Mouse (Mus musculus): ENCODE data around the gene Nt5c3b. TPM values are rescaled to one million over a fixed set of nuclear protein-coding genes. Genes with fewer than 3 reads are reported as not detected.

The Nt5c3b gene
- total RNA-seq, 1 experiment, result 27.4 TPM

GRCm38 (mm10) chr11:100411736-100412135, 29.9 kb downstream of the Nt5c3b start:
- Histone ChIP-seq H3K4me3 (ENCODE audit: insufficient read depth in 1 of 2, low read depth in 1 of 2, low read length in 2 of 2, poor library complexity in 1 of 2, severe bottlenecking in 1 of 2) (no peak overlapping the region), H3K36me3 (ENCODE audit: control insufficient read depth, insufficient read depth, low read length, poor library complexity, severe bottlenecking) (peaks cover 2% of the 10 kb centered on the region; the same call in 1 of the 2 replicates), H3K9me3 (ENCODE audit: control insufficient read depth, insufficient read depth, low read depth, low read length) (no peaks in the 10 kb centered on the region), H3K9ac (ENCODE audit: insufficient read depth, low read depth, low read length, poor library complexity, severe bottlenecking) (no peak overlapping the region), H3K4me1 (ENCODE audit: control insufficient read depth in 2 of 2, insufficient read depth in 2 of 2, low read length in 2 of 2, poor library complexity in 1 of 2) (peaks cover 2 to 27% of the 10 kb centered on the region in 2 experiments; a peak in 3 of 4 replicates), H3K27ac (ENCODE audit: insufficient read depth, low read depth, low read length, poor library complexity, severe bottlenecking) (no peak overlapping the region)
- no peak for TF ChIP-seq HCFC1 (IDR thresholded peaks at IDR 0.05; ENCODE audit: borderline replicate concordance, insufficient read depth, low read length)
- no peak for TF ChIP-seq CHD2 (IDR thresholded peaks at IDR 0.05; ENCODE audit: low read depth, low read length)
- no peak for TF ChIP-seq ZC3H11A (IDR thresholded peaks at IDR 0.05; ENCODE audit: borderline replicate concordance, low read depth, low read length)
- no peak for TF ChIP-seq MAFK (IDR thresholded peaks at IDR 0.05; ENCODE audit: insufficient read depth, low read depth, low read length)
- TF ChIP-seq ZNF384 (IDR thresholded peaks at IDR 0.05; ENCODE audit: low read depth, low read length), result no peak
- in situ Hi-C loops (cut with MboI; ENCODE audit: low sequenced_read_pairs in 2 of 2, unreplicated experiment in 2 of 2), result no loop called here
- DNase-seq (ENCODE audit: low read depth, low spot score), result no peak

- Histone ChIP-seq H3K4me1 (ENCODE audit: control insufficient read depth in 2 of 2, insufficient read depth in 2 of 2, low read length in 2 of 2, poor library complexity in 1 of 2) (peaks cover 2 to 29% of the 10 kb centered on the region in 2 experiments; a peak in 3 of 4 replicates), H3K9ac (ENCODE audit: insufficient read depth, low read depth, low read length, poor library complexity, severe bottlenecking) (no peak overlapping the region), H3K4me3 (ENCODE audit: insufficient read depth in 1 of 2, low read depth in 1 of 2, low read length in 2 of 2, poor library complexity in 1 of 2, severe bottlenecking in 1 of 2) (no peak overlapping the region), H3K27ac (ENCODE audit: insufficient read depth, low read depth, low read length, poor library complexity, severe bottlenecking) (no peak overlapping the region), H3K9me3 (ENCODE audit: control insufficient read depth, insufficient read depth, low read depth, low read length) (no peaks in the 10 kb centered on the region), H3K36me3 (ENCODE audit: control insufficient read depth, insufficient read depth, low read length, poor library complexity, severe bottlenecking) (peaks cover 2% of the 10 kb centered on the region; the same call in 1 of the 2 replicates)
- TF ChIP-seq HCFC1 (IDR thresholded peaks at IDR 0.05; ENCODE audit: borderline replicate concordance, insufficient read depth, low read length) (no peak), ZNF384 (IDR thresholded peaks at IDR 0.05; ENCODE audit: low read depth, low read length) (no peak), CHD2 (IDR thresholded peaks at IDR 0.05; ENCODE audit: low read depth, low read length) (no peak), MAFK (IDR thresholded peaks at IDR 0.05; ENCODE audit: insufficient read depth, low read depth, low read length) (no peak), ZC3H11A (IDR thresholded peaks at IDR 0.05; ENCODE audit: borderline replicate concordance, low read depth, low read length) (no peak)
- no peak for DNase-seq (ENCODE audit: low read depth, low spot score)
- in situ Hi-C loops (cut with MboI; ENCODE audit: low sequenced_read_pairs in 2 of 2, unreplicated experiment in 2 of 2), result no loop called here
These were observed 31.9 kb downstream of the Nt5c3b start for GRCm38 (mm10) chr11:100409686-100410085.

GRCm38 (mm10) chr11:100408835-100409462, 32.7 kb downstream of the Nt5c3b start:
- no peak overlapping the region for H3K9ac ChIP-seq (ENCODE audit: insufficient read depth, low read depth, low read length, poor library complexity, severe bottlenecking)
- H3K9me3 ChIP-seq (ENCODE audit: control insufficient read depth, insufficient read depth, low read depth, low read length), result no peaks in the 10 kb centered on the region
- peaks cover 2% of the 10 kb centered on the region; the same call in 1 of the 2 replicates for H3K36me3 ChIP-seq (ENCODE audit: control insufficient read depth, insufficient read depth, low read length, poor library complexity, severe bottlenecking)
- no peak overlapping the region for H3K27ac ChIP-seq (ENCODE audit: insufficient read depth, low read depth, low read length, poor library complexity, severe bottlenecking)
- in situ Hi-C loops (cut with MboI; ENCODE audit: low sequenced_read_pairs in 2 of 2, unreplicated experiment in 2 of 2), result no loop called here
- peaks cover 2 to 28% of the 10 kb centered on the region in 2 experiments; a peak in 3 of 4 replicates for H3K4me1 ChIP-seq (ENCODE audit: control insufficient read depth in 2 of 2, insufficient read depth in 2 of 2, low read length in 2 of 2, poor library complexity in 1 of 2)
- no peak overlapping the region for H3K4me3 ChIP-seq (ENCODE audit: insufficient read depth in 1 of 2, low read depth in 1 of 2, low read length in 2 of 2, poor library complexity in 1 of 2, severe bottlenecking in 1 of 2)
- TF ChIP-seq MAFK (IDR thresholded peaks at IDR 0.05; ENCODE audit: insufficient read depth, low read depth, low read length) (no peak), CHD2 (IDR thresholded peaks at IDR 0.05; ENCODE audit: low read depth, low read length) (no peak), HCFC1 (IDR thresholded peaks at IDR 0.05; ENCODE audit: borderline replicate concordance, insufficient read depth, low read length) (no peak)
- DNase-seq (ENCODE audit: low read depth, low spot score), result no peak

- TF ChIP-seq ZC3H11A (IDR thresholded peaks at IDR 0.05; ENCODE audit: borderline replicate concordance, low read depth, low read length), result no peak
- TF ChIP-seq ZNF384 (IDR thresholded peaks at IDR 0.05; ENCODE audit: low read depth, low read length), result no peak
- no peak for TF ChIP-seq CHD2 (IDR thresholded peaks at IDR 0.05; ENCODE audit: low read depth, low read length)
- TF ChIP-seq MAFK (IDR thresholded peaks at IDR 0.05; ENCODE audit: insufficient read depth, low read depth, low read length), result no peak
- TF ChIP-seq HCFC1 (IDR thresholded peaks at IDR 0.05; ENCODE audit: borderline replicate concordance, insufficient read depth, low read length), result no peak
- no peak overlapping the region for H3K9ac ChIP-seq (ENCODE audit: insufficient read depth, low read depth, low read length, poor library complexity, severe bottlenecking)
- H3K36me3 ChIP-seq (ENCODE audit: control insufficient read depth, insufficient read depth, low read length, poor library complexity, severe bottlenecking), result peaks cover 2% of the 10 kb centered on the region; the same call in 1 of the 2 replicates
- H3K4me1 ChIP-seq (ENCODE audit: control insufficient read depth in 2 of 2, insufficient read depth in 2 of 2, low read length in 2 of 2, poor library complexity in 1 of 2), result peaks cover 2 to 26% of the 10 kb centered on the region in 2 experiments; a peak in 3 of 4 replicates
- H3K4me3 ChIP-seq (ENCODE audit: insufficient read depth in 1 of 2, low read depth in 1 of 2, low read length in 2 of 2, poor library complexity in 1 of 2, severe bottlenecking in 1 of 2), result no peak overlapping the region
- H3K9me3 ChIP-seq (ENCODE audit: control insufficient read depth, insufficient read depth, low read depth, low read length), result no peaks in the 10 kb centered on the region
- in situ Hi-C loops (cut with MboI; ENCODE audit: low sequenced_read_pairs in 2 of 2, unreplicated experiment in 2 of 2), result no loop called here
- DNase-seq (ENCODE audit: low read depth, low spot score), result peak; percentile 68
- no peak overlapping the region for H3K27ac ChIP-seq (ENCODE audit: insufficient read depth, low read depth, low read length, poor library complexity, severe bottlenecking)
These were observed 33.4 kb downstream of the Nt5c3b start for GRCm38 (mm10) chr11:100408076-100408834.
